Comparison of ENCODE assay signal across 9 mouse cellular contexts in genomic region chr11:94472585-94472915, GRCm38 (mm10). TPM values are rescaled to one million over a fixed set of nuclear protein-coding genes. Genes with fewer than 3 reads are reported as not detected.
DNase-seq lines count a peak whose midpoint lies in the region; ATAC-seq and TF ChIP-seq lines count a peak whose summit lies in the region.
"Had no signal": no experiment of that assay in that cellular context is flagged by ENCODE, and none has a peak within 500 bp of the region (broad histone marks: within the 10 kb centered on the region; RNA-seq: fewer than 3 reads in every experiment).

No protein-coding gene starts in this region.

- WGBS in limb, embryonic 15.5 days: 2% methylated on average over 15 of the region's 15 CpGs

- ATAC-seq in limb, embryonic 15.5 days (ENCODE audit: insufficient number of reproducible peaks, low FRiP score, low TSS enrichment, low read depth): no peak

- peak overlapping the region; percentile 47 for H3K4me3 ChIP-seq in testis, adult 2 months (ENCODE audit: control insufficient read depth, low read depth, low read length)
- peak overlapping the region; percentile 75 for H3K4me3 ChIP-seq in limb, embryonic 15.5 days

- no peak overlapping the region for H3K27ac ChIP-seq in testis, adult 2 months (ENCODE audit: control insufficient read depth, insufficient read depth, low read depth, low read length)
- H3K27ac ChIP-seq in limb, embryonic 15.5 days: peak overlapping the region; percentile 98

- H3K9ac ChIP-seq in limb, embryonic 15.5 days: peak overlapping the region; percentile 93

- TF ChIP-seq CTCF in testis, adult 2 months (IDR thresholded peaks at IDR 0.05; ENCODE audit: control insufficient read depth, insufficient read depth, insufficient replicate concordance, low read depth, low read length): no peak

- H3K27me3 ChIP-seq in testis, adult 2 months (ENCODE audit: control insufficient read depth, insufficient read depth, low read length): peaks cover 3% of the 10 kb centered on the region; the same call in 1 of the 2 replicates
- peaks cover 17% of the 10 kb centered on the region; the same call in 1 of the 2 replicates for H3K27me3 ChIP-seq in limb, embryonic 15.5 days

- peak overlapping the region; percentile 72 for H3K4me2 ChIP-seq in limb, embryonic 15.5 days

- no peaks in the 10 kb centered on the region for H3K36me3 ChIP-seq in testis, adult 2 months (ENCODE audit: control insufficient read depth, insufficient read depth, low read length)
- H3K36me3 ChIP-seq in limb, embryonic 15.5 days: no peaks in the 10 kb centered on the region

- peaks cover 19% of the 10 kb centered on the region for H3K4me1 ChIP-seq in testis, adult 2 months (ENCODE audit: control insufficient read depth, insufficient read depth, low read length)
- H3K4me1 ChIP-seq in limb, embryonic 15.5 days: peaks cover 67% of the 10 kb centered on the region

- DNase-seq in gastrocnemius, postnatal 10 days: peak; percentile 23
- DNase-seq in gastrocnemius, adult 8-10 months (ENCODE audit: low spot score in 2 of 2): no peak
- no peak for DNase-seq in testis, postnatal 14 days (ENCODE audit: low spot score)
- no peak for DNase-seq in adrenal gland, adult 8-10 months
- DNase-seq in gastrocnemius, adult 18-20 months (ENCODE audit: low spot score): no peak
- DNase-seq in urinary bladder, postnatal 14 days (ENCODE audit: low spot score): no peak

- H3K9me3 ChIP-seq in limb, embryonic 15.5 days: no peaks in the 10 kb centered on the region

- no peak for TF ChIP-seq POLR2A in testis, adult 2 months (IDR thresholded peaks at IDR 0.05; ENCODE audit: control insufficient read depth, low read depth, low read length)

RNA-seq across cellular contexts. Expression of gene Cacna1g, which starts 1.4 kb away (rescaled TPM):
- total RNA-seq in gastrocnemius, postnatal 10 days (2021): 1 to 10 TPM; 7.0 to 9.0 TPM
- total RNA-seq in gastrocnemius, adult 8-10 months (2022): 1 to 10 TPM in 2 of 4 experiments, under 1 TPM in 2; 0.63 to 1.3 (median 0.86) TPM
- 3.4 and 5.1 TPM in 2 replicates for polyA plus RNA-seq in testis, adult 2 months (2012; rRNA removed)
- 27.7 and 30.8 TPM in 2 replicates for polyA plus RNA-seq in limb, embryonic 15.5 days (2015; fragmentation: Nextera tagmentation; extraction: Ambion mirVana)
- total RNA-seq in adrenal gland, adult 8-10 months (2022): under 1 TPM; 0.14 to 0.73 (median 0.21) TPM
- 1 to 10 TPM in 1 of 2 experiments, under 1 TPM in 1; 0.94 to 1.3 TPM for total RNA-seq in gastrocnemius, adult 18-20 months (2021)

RNA-seq across cellular contexts. Expression of gene Spata20, which starts 13.4 kb away (rescaled TPM):
- not detected for total RNA-seq in gastrocnemius, postnatal 10 days (2021)
- not detected for total RNA-seq in gastrocnemius, adult 8-10 months (2022)
- polyA plus RNA-seq in testis, adult 2 months (2012; rRNA removed): 1,087 and 1,277 TPM in 2 replicates
- polyA plus RNA-seq in limb, embryonic 15.5 days (2015; fragmentation: Nextera tagmentation; extraction: Ambion mirVana): 0.27 TPM in 2 replicates
- not detected for total RNA-seq in adrenal gland, adult 8-10 months (2022)
- total RNA-seq in gastrocnemius, adult 18-20 months (2021): not detected
- total RNA-seq: liver, adult 2 months had no signal
- polyA plus RNA-seq: liver, adult 2 months had no signal

RNA-seq across cellular contexts. Expression of gene Epn3, which starts 27.2 kb away (rescaled TPM):
- total RNA-seq in gastrocnemius, postnatal 10 days (2021): under 1 TPM; 0.21 to 0.59 TPM
- under 1 TPM in 1 of 4 experiments, not detected in 3; 0.11 TPM for total RNA-seq in gastrocnemius, adult 8-10 months (2022)
- polyA plus RNA-seq in testis, adult 2 months (2012; rRNA removed): 1.7 and 1.8 TPM in 2 replicates
- polyA plus RNA-seq in limb, embryonic 15.5 days (2015; fragmentation: Nextera tagmentation; extraction: Ambion mirVana): 10.3 and 11.1 TPM in 2 replicates
- total RNA-seq in adrenal gland, adult 8-10 months (2022): 10 to 100 TPM; 45.0 to 65.6 (median 56.0) TPM
- not detected for total RNA-seq in gastrocnemius, adult 18-20 months (2021)
- total RNA-seq: liver, adult 2 months had no signal

RNA-seq across cellular contexts. Expression of gene Mycbpap, which starts 49.0 kb away (rescaled TPM):
- not detected for total RNA-seq in gastrocnemius, postnatal 10 days (2021)
- total RNA-seq in gastrocnemius, adult 8-10 months (2022): not detected
- 193 and 197 TPM in 2 replicates for polyA plus RNA-seq in testis, adult 2 months (2012; rRNA removed)
- 1.5 and 1.6 TPM in 2 replicates for polyA plus RNA-seq in limb, embryonic 15.5 days (2015; fragmentation: Nextera tagmentation; extraction: Ambion mirVana)
- total RNA-seq in adrenal gland, adult 8-10 months (2022): 10 to 100 TPM; 10.3 to 17.9 (median 13.4) TPM
- total RNA-seq in gastrocnemius, adult 18-20 months (2021): not detected

Comparison
In these comparisons a context has a peak if more than half of its experiments do, and no peak if none do; other contexts are left out.
1. RNA of gene Epn3, which starts 27.2 kb away (total RNA-seq): 45.0 to 65.6 TPM in adrenal gland, adult 8-10 months; 0.21 to 0.59 TPM in gastrocnemius, postnatal 10 days, 0.11 TPM in gastrocnemius, adult 8-10 months and not detected in gastrocnemius, adult 18-20 months; every median in the first group is over 10 times any median in the second.